Mouse (Mus musculus) midbrain, embryonic 10.5 days (tissue): ENCODE results near the gene Ttll12. TPM values are rescaled to one million over a fixed set of nuclear protein-coding genes. Genes with fewer than 3 reads are reported as not detected.

Source experiments
- DNase-seq: peaks from one replicate; pipeline ENCODE4 v3.0.0-alpha.2; 2017; ENCODE audit warnings: low spot score
- H3K27ac ChIP-seq: fragments of 300-500 bp; sonication (generic); replicated peaks from 2 replicates; pipeline ENCODE4 v1.5.1; 2016; ENCODE audit warnings: mild to moderate bottlenecking
- H3K27me3 ChIP-seq: fragments of 300-500 bp; sonication (generic); 2 replicates; pipeline ENCODE4 v1.6.1; 2016; ENCODE audit warnings: low read depth, mild to moderate bottlenecking; ENCODE audit not compliant: poor library complexity, severe bottlenecking
- H3K36me3 ChIP-seq: fragments of 300-500 bp; sonication (generic); 2 replicates; pipeline ENCODE4 v1.6.1; 2016; ENCODE audit warnings: mild to moderate bottlenecking, moderate library complexity
- H3K4me1 ChIP-seq: fragments of 300-500 bp; sonication (generic); 2 replicates; pipeline ENCODE4 v1.6.1; 2016
- H3K4me3 ChIP-seq: fragments of 300-500 bp; sonication (generic); 2 replicates; pipeline ENCODE4 v1.5.1; 2016; ENCODE audit warnings: mild to moderate bottlenecking, moderate library complexity
- H3K9me3 ChIP-seq: fragments of 300-500 bp; sonication (generic); replicated peaks from 2 replicates; pipeline ENCODE4 v1.6.1; 2016; ENCODE audit warnings: mild to moderate bottlenecking
- WGBS: fragments of 180-500 bp; shearing (Covaris S2); methylation state at CpG from one replicate; pipeline ENCODE4 v1.1.7; 2016; 5-methylcytosine and 5-hydroxymethylcytosine counted together
- polyA plus RNA-seq: library from polyadenylated mRNA; unstranded; fragments of >200 nt; fragmentation: Nextera tagmentation; extraction: Ambion mirVana; gene quantifications from 2 replicates; pipeline ENCODE4 v1.2.1, GENCODE M21; 2016

Ttll12 gene
- polyA plus RNA-seq, 1 experiment from 2014 or later = 57.4 TPM

GRCm38 (mm10) chr15:83568544-83568943, 26.4 kb downstream of the Ttll12 start:
- Histone ChIP-seq H3K36me3 (peaks cover 2% of the 10 kb centered on the region), H3K27me3 (peaks cover 13% of the 10 kb centered on the region; the same call in 1 of the 2 replicates), H3K4me1 (peaks cover 15% of the 10 kb centered on the region), H3K9me3 (no peaks in the 10 kb centered on the region), H3K27ac (no peak overlapping the region), H3K4me3 (no peak overlapping the region)
- no peak for DNase-seq
- WGBS = 93% methylated on average over 5 of the region's 5 CpGs

GRCm38 (mm10) chr15:83567728-83568127, 27.2 kb downstream of the Ttll12 start:
- Histone ChIP-seq H3K36me3 (no peaks in the 10 kb centered on the region), H3K4me3 (no peak overlapping the region), H3K9me3 (no peaks in the 10 kb centered on the region), H3K27ac (no peak overlapping the region), H3K27me3 (peaks cover 18% of the 10 kb centered on the region), H3K4me1 (peaks cover 23% of the 10 kb centered on the region)
- no peak for DNase-seq
- WGBS = 87% methylated on average over 3 of the region's 3 CpGs

GRCm38 (mm10) chr15:83566006-83566405, 29.0 kb downstream of the Ttll12 start:
- H3K36me3 ChIP-seq = no peaks in the 10 kb centered on the region
- no peak overlapping the region for H3K27ac ChIP-seq
- no peak for DNase-seq
- H3K27me3 ChIP-seq = peaks cover 33% of the 10 kb centered on the region
- H3K9me3 ChIP-seq = no peaks in the 10 kb centered on the region
- peaks cover 26% of the 10 kb centered on the region for H3K4me1 ChIP-seq
- 77% methylated on average over 5 of the region's 5 CpGs for WGBS
- no peak overlapping the region for H3K4me3 ChIP-seq

GRCm38 (mm10) chr15:83565434-83565833, 29.5 kb downstream of the Ttll12 start:
- peaks cover 33% of the 10 kb centered on the region for H3K27me3 ChIP-seq
- DNase-seq = no peak
- H3K36me3 ChIP-seq = no peaks in the 10 kb centered on the region
- H3K27ac ChIP-seq = no peak overlapping the region
- no peaks in the 10 kb centered on the region for H3K9me3 ChIP-seq
- 85% methylated on average over 3 of the region's 3 CpGs for WGBS
- H3K4me1 ChIP-seq = peaks cover 26% of the 10 kb centered on the region
- H3K4me3 ChIP-seq = no peak overlapping the region

DNA sequence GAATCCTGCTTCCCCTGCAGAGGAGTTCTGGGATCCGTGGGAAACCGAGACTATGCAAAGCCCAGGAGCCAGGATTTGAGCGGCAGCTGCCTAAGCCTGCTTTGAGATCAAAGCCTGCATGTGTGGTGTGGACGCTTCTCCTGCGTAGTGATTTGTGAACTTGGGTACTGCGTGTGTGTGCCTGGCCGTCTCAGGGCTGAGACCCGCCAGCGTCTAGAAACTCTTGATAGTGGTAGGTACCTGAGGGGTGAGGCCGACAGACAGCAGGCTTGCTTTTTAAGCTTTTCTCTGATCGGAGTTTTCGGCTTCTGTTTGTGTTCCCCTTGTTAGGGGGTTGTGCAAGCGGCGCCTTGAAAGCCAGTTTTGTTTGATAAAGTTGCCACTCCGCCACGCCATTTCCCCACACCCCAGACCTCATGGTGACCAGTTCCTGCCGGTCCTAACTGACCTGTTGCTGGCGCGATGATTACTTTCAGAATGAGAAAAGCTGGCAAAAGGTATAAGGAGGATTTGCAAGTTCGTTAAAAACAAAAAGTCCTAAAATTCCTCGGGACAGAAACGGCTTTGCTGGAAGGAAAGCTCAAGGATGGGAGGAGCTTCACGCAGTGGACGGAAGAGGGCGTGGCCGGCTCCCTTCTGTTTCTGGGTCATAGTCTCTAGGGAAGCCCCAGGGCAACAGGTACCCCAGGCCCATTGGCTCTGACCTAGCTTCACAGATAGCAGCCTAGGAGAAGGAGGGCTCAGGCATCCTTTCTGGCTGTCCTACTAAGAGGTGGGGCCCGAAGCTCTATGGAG, 30.9 kb downstream of the Ttll12 start:
- peak; percentile 63 for DNase-seq
- Histone ChIP-seq H3K9me3 (no peaks in the 10 kb centered on the region), H3K27ac (peak overlapping the region; percentile 80), H3K4me3 (peak overlapping the region; percentile 61), H3K4me1 (peaks cover 26% of the 10 kb centered on the region), H3K27me3 (peaks cover 33% of the 10 kb centered on the region), H3K36me3 (no peaks in the 10 kb centered on the region)
- WGBS = 2% methylated on average over 27 of the region's 27 CpGs

DNA sequence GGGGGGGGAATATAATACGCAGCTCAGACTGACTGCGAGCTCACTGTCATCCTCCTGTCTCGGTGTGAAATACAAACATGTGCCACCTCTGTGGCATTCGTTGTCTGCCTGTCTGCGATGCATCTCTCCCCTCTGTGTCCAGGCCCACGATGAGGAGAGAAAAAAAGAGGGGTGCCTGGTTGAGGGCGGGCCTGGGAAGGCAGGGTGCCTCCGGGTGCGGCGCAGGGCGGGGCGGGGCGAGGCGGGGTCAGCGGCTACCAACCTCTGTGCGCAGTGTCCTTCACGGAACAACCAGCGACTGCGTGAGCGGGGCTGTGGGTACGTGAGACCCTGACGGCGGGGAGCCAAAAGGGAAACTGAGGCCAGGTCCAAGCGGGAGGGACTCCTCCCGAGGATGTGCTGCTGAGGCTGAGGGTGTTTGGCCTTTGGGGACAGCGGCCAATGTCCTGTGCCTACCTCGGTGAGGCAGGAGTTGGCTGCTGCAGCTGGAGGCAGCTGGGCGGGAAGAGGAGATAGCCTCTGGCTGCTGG, 31.6 kb downstream of the Ttll12 start, which contains the start of the genes Tspo and Mcat:
Gene Tspo, plus strand, starts transcription at position 266 of the 530 bp plus-strand sequence.
Gene Mcat, minus strand, starts transcription at position 461 of the 530 bp plus-strand sequence.
- H3K27me3 ChIP-seq = peaks cover 33% of the 10 kb centered on the region
- H3K4me3 ChIP-seq = peak within 1 kb of the TSS; percentile 61
- peak within 1 kb of the TSS; percentile 80 for H3K27ac ChIP-seq
- peaks cover 26% of the 10 kb centered on the region for H3K4me1 ChIP-seq
- under 1% methylated on average over 28 of the region's 28 CpGs for WGBS
- H3K9me3 ChIP-seq = no peaks in the 10 kb centered on the region
- DNase-seq = no peak
- no peaks in the 10 kb centered on the region for H3K36me3 ChIP-seq

GRCm38 (mm10) chr15:83562626-83563270, 32.2 kb downstream of the Ttll12 start:
- Histone ChIP-seq H3K9me3 (no peaks in the 10 kb centered on the region), H3K36me3 (no peaks in the 10 kb centered on the region), H3K4me3 (peak overlapping the region; percentile 61), H3K27me3 (peaks cover 33% of the 10 kb centered on the region), H3K4me1 (peaks cover 26% of the 10 kb centered on the region), H3K27ac (no peak overlapping the region)
- WGBS = 32% methylated on average over 15 of the region's 15 CpGs
- DNase-seq = peak; percentile 37

DNA sequence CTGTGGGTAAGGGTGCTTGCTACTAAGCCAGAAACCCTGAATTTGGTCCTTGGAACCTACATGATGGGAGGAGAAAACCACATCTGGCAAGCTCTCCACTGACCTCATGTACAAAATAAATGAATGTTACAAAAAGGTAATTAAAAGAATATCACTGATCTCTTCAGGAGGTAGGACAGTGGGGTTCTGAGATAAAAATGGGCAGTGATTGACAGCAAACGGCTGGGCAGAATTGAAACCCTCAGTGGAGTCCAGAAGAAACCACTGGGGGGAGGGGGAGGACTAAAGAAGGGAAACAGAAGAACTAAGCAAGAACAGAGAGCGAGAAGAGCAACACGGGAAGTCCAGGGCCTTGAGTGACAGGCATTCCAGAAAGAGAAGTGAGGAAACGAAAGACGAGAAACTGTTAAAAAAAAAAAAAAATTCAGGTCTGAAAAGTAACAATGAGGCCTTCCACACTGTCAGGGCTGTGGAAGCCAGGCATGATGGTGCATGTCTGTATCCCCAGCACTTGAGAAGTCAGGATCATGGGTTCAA, 33.9 kb downstream of the Ttll12 start:
- H3K27ac ChIP-seq = no peak overlapping the region
- no peaks in the 10 kb centered on the region for H3K9me3 ChIP-seq
- DNase-seq = no peak
- H3K27me3 ChIP-seq = peaks cover 30% of the 10 kb centered on the region
- H3K4me1 ChIP-seq = peaks cover 23% of the 10 kb centered on the region
- H3K36me3 ChIP-seq = no peaks in the 10 kb centered on the region
- no peak overlapping the region for H3K4me3 ChIP-seq
- 72% methylated on average over 5 of the region's 5 CpGs for WGBS

GRCm38 (mm10) chr15:83555161-83555974, 39.6 kb downstream of the Ttll12 start:
- peak; percentile 89 for DNase-seq
- Histone ChIP-seq H3K36me3 (peaks cover 34% of the 10 kb centered on the region), H3K9me3 (no peaks in the 10 kb centered on the region; the same call in 1 of the 2 replicates), H3K27ac (peak overlapping the region; percentile 97), H3K4me1 (peaks cover 15% of the 10 kb centered on the region), H3K27me3 (no peaks in the 10 kb centered on the region), H3K4me3 (peak overlapping the region; percentile 94)
- under 1% methylated on average over 69 of the region's 74 CpGs for WGBS

DNA sequence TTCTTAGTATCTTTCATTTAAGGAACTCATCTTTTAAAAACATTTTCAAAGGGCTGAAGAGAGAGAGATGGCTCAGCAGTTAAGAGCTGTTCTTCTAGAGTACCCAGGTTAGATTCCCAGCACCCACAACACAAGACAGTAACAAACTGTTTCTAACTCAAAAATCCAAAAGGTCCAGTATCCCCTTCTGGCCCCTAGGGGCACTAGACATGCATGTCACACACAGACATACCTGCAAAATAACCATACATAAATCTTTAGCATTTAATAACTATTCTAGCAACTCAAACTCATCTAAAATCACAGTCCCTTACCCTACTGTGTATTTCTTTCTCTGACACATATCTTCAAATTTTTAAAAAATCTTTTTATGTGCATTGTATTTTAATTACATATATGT, 41.1 kb downstream of the Ttll12 start:
- no peaks in the 10 kb centered on the region for H3K27me3 ChIP-seq
- no peaks in the 10 kb centered on the region; the same call in 1 of the 2 replicates for H3K9me3 ChIP-seq
- H3K4me3 ChIP-seq = no peak overlapping the region
- peaks cover 49% of the 10 kb centered on the region for H3K36me3 ChIP-seq
- DNase-seq = no peak
- no peak overlapping the region for H3K27ac ChIP-seq
- peaks cover 15% of the 10 kb centered on the region for H3K4me1 ChIP-seq

- no peak overlapping the region for H3K27ac ChIP-seq
- 89% methylated on average over 2 of the region's 2 CpGs for WGBS
Observed at GRCm38 (mm10) chr15:83550137-83550536, 44.8 kb downstream of the Ttll12 start.

DNA sequence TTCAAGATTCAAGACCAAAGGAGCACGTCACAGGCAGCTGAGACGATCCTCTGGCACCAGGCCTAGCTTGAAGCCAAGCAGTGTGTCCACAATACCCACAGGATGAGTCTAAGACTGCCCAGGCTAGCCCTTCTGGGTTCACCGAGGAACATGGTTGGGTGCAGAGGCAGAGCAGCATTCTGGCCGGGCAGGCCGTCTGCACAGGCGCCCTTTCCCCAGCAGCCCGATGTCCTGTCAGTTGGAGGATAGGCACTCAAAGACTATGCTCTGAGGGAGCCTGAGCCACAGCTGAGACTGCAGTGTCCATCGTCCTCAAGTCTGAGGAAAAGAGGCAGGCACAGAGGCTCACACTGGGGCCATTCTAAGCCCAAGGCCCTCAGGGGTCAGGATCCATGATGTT, 47.8 kb downstream of the Ttll12 start:
- WGBS = 92% methylated on average over 8 of the region's 8 CpGs
- no peak for DNase-seq
- Histone ChIP-seq H3K27ac (no peak overlapping the region), H3K27me3 (no peaks in the 10 kb centered on the region), H3K4me3 (no peak overlapping the region), H3K9me3 (no peaks in the 10 kb centered on the region), H3K4me1 (0 out of 2 replicates have a peak, but pooled peaks cover 3% of the 10 kb centered on the region), H3K36me3 (peaks cover 76% of the 10 kb centered on the region)

More at GRCm38 (mm10) chr15:83550137-83550536, 44.8 kb downstream of the Ttll12 start:
- H3K4me1 ChIP-seq = peaks cover 8% of the 10 kb centered on the region
- DNase-seq = no peak
- H3K9me3 ChIP-seq = no peaks in the 10 kb centered on the region; the same call in 1 of the 2 replicates
- H3K4me3 ChIP-seq = no peak overlapping the region
- no peaks in the 10 kb centered on the region for H3K27me3 ChIP-seq
- H3K36me3 ChIP-seq = peaks cover 86% of the 10 kb centered on the region
